Mouse (Mus musculus) layer of hippocampus, postnatal 10 days (tissue): ENCODE measurements around the gene Sf3a1. TPM values are rescaled to one million over a fixed set of nuclear protein-coding genes. Genes with fewer than 3 reads are reported as not detected.

Experiments
- DNase-seq, 2 experiments: peaks; one replicate each; pipeline ENCODE4 v3.0.0; 2021; ENCODE audit warnings: low spot score in 2 of 2
- total RNA-seq, 2 experiments: library from RNA; stranded (reverse); gene quantifications; 2 replicates each; pipeline ENCODE4 v1.2.3; 2021

Gene Sf3a1
- total RNA-seq, 2 experiments from 2014 or later = 61.1 to 72.9 TPM

- DNase-seq = peak; percentile 90 to 94
Measured at GRCm38 (mm10) chr11:4134986-4135935, 24.9 kb upstream of the Sf3a1 start, which contains the start of gene Rnf215. Gene Rnf215, plus strand, starts transcription at chr11:4135202.

GRCm38 (mm10) chr11:4138964-4139363 lies 21.2 kb upstream of the Sf3a1 start:
- DNase-seq = no peak

GRCm38 (mm10) chr11:4141505-4141904 lies 18.6 kb upstream of the Sf3a1 start:
- DNase-seq = no peak

GRCm38 (mm10) chr11:4142352-4142751 lies 17.8 kb upstream of the Sf3a1 start:
- no peak for DNase-seq

- DNase-seq = peak; percentile 69 to 72
Measured at GRCm38 (mm10) chr11:4143281-4144062, 16.7 kb upstream of the Sf3a1 start.

GRCm38 (mm10) chr11:4146381-4146780 lies 13.8 kb upstream of the Sf3a1 start:
- no peak for DNase-seq

- no peak for DNase-seq
Measured at GRCm38 (mm10) chr11:4147098-4147497, 13.1 kb upstream of the Sf3a1 start.

- no peak for DNase-seq
Measured at GRCm38 (mm10) chr11:4148120-4148519, 12.0 kb upstream of the Sf3a1 start.

GRCm38 (mm10) chr11:4148536-4149156 lies 11.5 kb upstream of the Sf3a1 start:
- no peak for DNase-seq

- no peak for DNase-seq
Measured at GRCm38 (mm10) chr11:4149886-4150285, 10.3 kb upstream of the Sf3a1 start.

GRCm38 (mm10) chr11:4153694-4154093 lies 6.5 kb upstream of the Sf3a1 start:
- DNase-seq = no peak

GRCm38 (mm10) chr11:4155641-4156040 lies 4.5 kb upstream of the Sf3a1 start:
- DNase-seq = no peak

GRCm38 (mm10) chr11:4158676-4159075 lies 1.5 kb upstream of the Sf3a1 start:
- DNase-seq = no peak

GRCm38 (mm10) chr11:4160758-4161480 lies 769 bp downstream of the Sf3a1 start:
- no peak for DNase-seq

GRCm38 (mm10) chr11:4164701-4165100 lies 4.6 kb downstream of the Sf3a1 start:
- DNase-seq = no peak

GRCm38 (mm10) chr11:4166467-4167090 lies 6.4 kb downstream of the Sf3a1 start:
- no peak for DNase-seq

GRCm38 (mm10) chr11:4174586-4174985 lies 14.4 kb downstream of the Sf3a1 start:
- peak; percentile 69 to 76 for DNase-seq

- DNase-seq = no peak
Measured at GRCm38 (mm10) chr11:4177716-4178115, 17.6 kb downstream of the Sf3a1 start.

- no peak for DNase-seq
Measured at GRCm38 (mm10) chr11:4182061-4182460, 21.9 kb downstream of the Sf3a1 start.

GRCm38 (mm10) chr11:4183511-4183910 lies 23.4 kb downstream of the Sf3a1 start:
- no peak for DNase-seq
